Mouse (Mus musculus) kidney, embryonic 16.5 days (tissue): ENCODE results near the gene Foxi3. TPM values are rescaled to one million over a fixed set of nuclear protein-coding genes. Genes with fewer than 3 reads are reported as not detected.

Source experiments
- ATAC-seq: fragments of 200-750 bp; cut with Nextera tagmentation; 2 replicates; pipeline ENCODE4 v1.8.0; 2017; ENCODE audit warnings: moderate TSS enrichment; ENCODE audit not compliant: low FRiP score, low TSS enrichment
- H3K27ac ChIP-seq: fragments of 300-500 bp; sonication (generic); 2 replicates; pipeline ENCODE4 v1.5.1; 2014; ENCODE audit warnings: low read length
- H3K27me3 ChIP-seq: fragments of 300-500 bp; sonication (generic); 2 replicates; pipeline ENCODE4 v1.6.1; 2014; ENCODE audit warnings: low read length, control low read depth, mixed read lengths; ENCODE audit not compliant: insufficient read depth
- H3K36me3 ChIP-seq: fragments of 300-500 bp; sonication (generic); 2 replicates; pipeline ENCODE4 v1.6.1; 2014; ENCODE audit warnings: low read length, control low read depth, mixed read lengths; ENCODE audit not compliant: insufficient read depth
- H3K4me1 ChIP-seq: fragments of 300-500 bp; sonication (generic); 2 replicates; pipeline ENCODE4 v1.6.1; 2014; ENCODE audit warnings: low read length, control low read depth, mixed read lengths; ENCODE audit not compliant: insufficient read depth
- H3K4me2 ChIP-seq: fragments of 300-500 bp; sonication (generic); replicated peaks from 2 replicates; pipeline ENCODE4 v1.6.1; 2014; ENCODE audit warnings: low read depth, low read length
- H3K4me3 ChIP-seq: fragments of 300-500 bp; sonication (generic); 2 replicates; pipeline ENCODE4 v1.5.1; 2014; ENCODE audit warnings: mild to moderate bottlenecking, low read length
- H3K9ac ChIP-seq: fragments of 300-500 bp; sonication (generic); replicated peaks from 2 replicates; pipeline ENCODE4 v1.6.1; 2014; ENCODE audit warnings: low read length
- H3K9me3 ChIP-seq: fragments of 300-500 bp; sonication (generic); 2 replicates; pipeline ENCODE4 v1.6.1; 2016; ENCODE audit warnings: low read length, control low read depth
- WGBS: fragments of 180-500 bp; shearing (Covaris S2); extraction: QIAGEN DNeasy Blood & Tissue Kit; methylation state at CpG from one replicate; pipeline ENCODE4 v1.1.7; 2014; 5-methylcytosine and 5-hydroxymethylcytosine counted together
- polyA plus RNA-seq: library from polyadenylated mRNA; unstranded; fragments of >200 nt; fragmentation: Nextera tagmentation; extraction: Ambion mirVana; gene quantifications from 2 replicates; pipeline ENCODE4 v1.2.1, GENCODE M21; 2015

Foxi3 gene
- polyA plus RNA-seq, 1 experiment from 2014 or later: not detected

DNA sequence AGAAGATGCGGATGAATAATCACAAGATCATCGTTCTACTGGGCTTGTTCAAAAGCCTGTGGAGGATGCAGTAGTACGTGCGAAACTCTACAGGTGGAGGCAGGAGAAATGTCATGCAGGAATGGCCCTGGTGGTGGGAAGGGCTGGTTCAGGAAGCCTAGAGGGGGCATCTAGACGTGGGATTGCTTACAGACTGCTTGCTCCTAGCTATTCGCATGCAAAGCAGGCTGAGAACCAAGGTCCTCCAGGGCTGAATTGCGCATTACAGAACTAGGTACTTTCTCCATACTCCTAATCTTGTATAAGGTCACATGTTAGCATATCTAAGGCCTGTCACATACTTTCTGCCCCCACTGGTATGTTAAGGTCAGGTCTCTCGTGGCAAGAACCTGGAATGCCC is 24.7 kb downstream of the Foxi3 start:
- Histone ChIP-seq H3K4me1 (no peaks in the 10 kb centered on the region), H3K4me3 (no peak overlapping the region), H3K36me3 (no peaks in the 10 kb centered on the region), H3K4me2 (no peak overlapping the region), H3K9me3 (no peaks in the 10 kb centered on the region), H3K27me3 (no peaks in the 10 kb centered on the region), H3K27ac (no peak overlapping the region), H3K9ac (no peak overlapping the region)
- ATAC-seq: no peak
- 70% methylated on average over 8 of the region's 8 CpGs for WGBS

- 66% methylated on average over 1 of the region's 1 CpGs for WGBS
- Histone ChIP-seq H3K9ac (no peak overlapping the region), H3K9me3 (no peaks in the 10 kb centered on the region), H3K4me3 (no peak overlapping the region), H3K36me3 (no peaks in the 10 kb centered on the region), H3K4me2 (no peak overlapping the region), H3K27ac (no peak overlapping the region), H3K4me1 (0 out of 2 replicates have a peak, but pooled peaks cover 5% of the 10 kb centered on the region), H3K27me3 (no peaks in the 10 kb centered on the region)
- no peak for ATAC-seq
These were observed 26.1 kb downstream of the Foxi3 start for GRCm38 (mm10) chr6:70982416-70982815.

DNA sequence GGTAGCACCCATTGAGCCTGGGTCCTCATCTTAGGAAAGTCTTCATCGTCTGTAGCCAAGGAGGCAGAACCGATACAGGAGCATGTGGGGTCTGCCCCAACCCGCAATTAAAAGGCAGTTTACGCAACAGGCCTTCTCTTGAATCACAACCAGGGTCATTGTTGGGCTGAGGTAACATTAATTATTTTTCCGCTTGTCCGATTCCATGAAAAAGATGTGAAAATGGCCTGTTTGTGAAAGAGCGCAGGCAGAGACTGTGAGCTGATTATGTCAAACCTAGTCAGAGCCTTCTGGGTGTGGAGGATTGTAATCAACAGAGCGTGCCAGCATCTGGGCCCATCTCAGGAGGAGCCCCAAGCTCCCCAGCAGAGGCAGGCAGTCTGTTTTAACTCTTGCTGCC is 30.4 kb downstream of the Foxi3 start:
- H3K27me3 ChIP-seq: no peaks in the 10 kb centered on the region
- H3K9ac ChIP-seq: no peak overlapping the region
- ATAC-seq: no peak
- H3K4me3 ChIP-seq: no peak overlapping the region
- 45% methylated on average over 8 of the region's 8 CpGs for WGBS
- H3K27ac ChIP-seq: no peak overlapping the region
- no peaks in the 10 kb centered on the region for H3K9me3 ChIP-seq
- no peaks in the 10 kb centered on the region for H3K36me3 ChIP-seq
- 0 out of 2 replicates have a peak, but pooled peaks cover 5% of the 10 kb centered on the region for H3K4me1 ChIP-seq
- H3K4me2 ChIP-seq: no peak overlapping the region

DNA sequence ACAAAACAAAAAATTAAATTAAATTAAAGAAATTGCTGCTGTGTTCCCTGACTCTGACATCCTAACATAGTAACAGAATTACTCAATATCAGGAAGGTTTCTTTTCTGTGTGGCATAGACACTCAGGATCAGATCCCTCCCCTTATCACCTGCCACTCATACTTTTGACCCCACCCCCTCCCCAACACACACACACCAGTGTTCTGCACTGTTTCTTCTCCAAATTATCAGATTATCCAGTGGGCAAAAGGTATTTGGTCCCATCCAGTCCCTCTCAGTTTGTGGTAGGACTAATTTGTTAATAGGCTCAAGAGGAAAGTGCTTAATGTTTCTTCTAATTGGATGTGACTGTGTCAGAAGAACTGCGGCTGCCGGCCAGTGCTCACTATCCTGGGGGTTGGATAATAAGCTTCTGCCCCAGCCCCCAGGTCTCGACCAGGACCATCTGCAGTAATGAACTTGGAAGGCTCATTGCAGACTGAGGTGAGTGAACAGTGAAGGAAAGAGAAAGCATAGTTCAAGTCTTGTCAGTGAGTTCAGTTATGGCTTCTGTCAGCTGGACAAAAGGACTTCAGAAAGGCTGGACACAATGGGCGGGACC is 39.9 kb downstream of the Foxi3 start:
- no peaks in the 10 kb centered on the region for H3K9me3 ChIP-seq
- no peaks in the 10 kb centered on the region for H3K36me3 ChIP-seq
- H3K4me2 ChIP-seq: no peak overlapping the region
- no peak for ATAC-seq
- 78% methylated on average over 4 of the region's 4 CpGs for WGBS
- no peaks in the 10 kb centered on the region for H3K27me3 ChIP-seq
- H3K27ac ChIP-seq: no peak overlapping the region
- no peaks in the 10 kb centered on the region for H3K4me1 ChIP-seq
- no peak overlapping the region for H3K9ac ChIP-seq
- no peak overlapping the region for H3K4me3 ChIP-seq

- Histone ChIP-seq H3K27me3 (no peaks in the 10 kb centered on the region), H3K4me2 (no peak overlapping the region), H3K4me1 (no peaks in the 10 kb centered on the region), H3K4me3 (no peak overlapping the region), H3K9me3 (no peaks in the 10 kb centered on the region), H3K9ac (no peak overlapping the region), H3K36me3 (no peaks in the 10 kb centered on the region), H3K27ac (no peak overlapping the region)
- ATAC-seq: no peak
- 89% methylated on average over 2 of the region's 2 CpGs for WGBS
These were observed 46.3 kb downstream of the Foxi3 start for GRCm38 (mm10) chr6:71002656-71003055.

DNA sequence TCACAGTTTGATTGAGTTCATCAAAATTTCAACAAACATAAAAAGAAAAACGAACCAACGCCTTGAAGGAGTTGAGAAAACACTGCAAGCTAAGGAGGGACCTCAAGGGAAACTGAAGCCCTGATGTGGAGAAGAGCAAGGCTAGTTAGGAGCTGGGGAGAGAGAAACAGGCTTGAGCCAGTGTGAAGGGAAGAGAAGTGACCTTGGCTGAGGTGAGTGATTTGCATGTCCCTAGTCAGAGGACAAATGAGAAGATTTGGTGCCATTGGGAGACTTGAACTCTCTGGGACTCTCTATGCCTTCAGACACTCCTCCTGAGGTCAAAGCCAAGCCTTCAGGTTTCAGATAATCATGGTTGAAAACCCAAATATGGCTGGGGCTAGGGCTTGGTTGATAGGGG is 47.8 kb downstream of the Foxi3 start:
- 85% methylated on average over 2 of the region's 2 CpGs for WGBS
- ATAC-seq: no peak
- H3K4me1 ChIP-seq: no peaks in the 10 kb centered on the region
- no peaks in the 10 kb centered on the region; the same call in 1 of the 2 replicates for H3K9me3 ChIP-seq
- no peak overlapping the region for H3K27ac ChIP-seq
- H3K9ac ChIP-seq: no peak overlapping the region
- no peaks in the 10 kb centered on the region for H3K27me3 ChIP-seq
- H3K36me3 ChIP-seq: no peaks in the 10 kb centered on the region
- H3K4me2 ChIP-seq: no peak overlapping the region
- no peak overlapping the region for H3K4me3 ChIP-seq

Other genes with a start within 250 kb of the Foxi3 start
- 2.3 and 3.0 TPM in 2 replicates for gene Rpia, start 164.3 kb upstream of the Foxi3 start, polyA plus RNA-seq
- 11.9 and 12.2 TPM in 2 replicates for gene Eif2ak3, start 112.0 kb upstream of the Foxi3 start, polyA plus RNA-seq
- gene Tex37, start 37.6 kb upstream of the Foxi3 start, polyA plus RNA-seq: not detected in 2 replicates
- 57.1 and 69.9 TPM in 2 replicates for gene Thnsl2, start 187.9 kb downstream of the Foxi3 start, polyA plus RNA-seq
- 1.6 and 2.7 TPM in 2 replicates for gene Fabp1, start 243.3 kb downstream of the Foxi3 start, polyA plus RNA-seq